Mouse (Mus musculus) kidney, embryonic 16.5 days (tissue): ENCODE measurements at regions not wholly inside any gene's neighbourhood (a gene's known extent, or its start where the extent isn't known, plus 50 kb on each side); places are given as distances from the start of the nearest gene placed in this dataset.

ENCODE experiments used
- ATAC-seq: fragments of 200-750 bp; cut with Nextera tagmentation; 2 replicates; pipeline ENCODE4 v1.8.0; 2017; ENCODE audit warnings: moderate TSS enrichment; ENCODE audit not compliant: low FRiP score, low TSS enrichment
- H3K27ac ChIP-seq: fragments of 300-500 bp; sonication (generic); 2 replicates; pipeline ENCODE4 v1.5.1; 2014; ENCODE audit warnings: low read length
- H3K27me3 ChIP-seq: fragments of 300-500 bp; sonication (generic); 2 replicates; pipeline ENCODE4 v1.6.1; 2014; ENCODE audit warnings: low read length, control low read depth, mixed read lengths; ENCODE audit not compliant: insufficient read depth
- H3K36me3 ChIP-seq: fragments of 300-500 bp; sonication (generic); 2 replicates; pipeline ENCODE4 v1.6.1; 2014; ENCODE audit warnings: low read length, control low read depth, mixed read lengths; ENCODE audit not compliant: insufficient read depth
- H3K4me1 ChIP-seq: fragments of 300-500 bp; sonication (generic); 2 replicates; pipeline ENCODE4 v1.6.1; 2014; ENCODE audit warnings: low read length, control low read depth, mixed read lengths; ENCODE audit not compliant: insufficient read depth
- H3K4me2 ChIP-seq: fragments of 300-500 bp; sonication (generic); replicated peaks from 2 replicates; pipeline ENCODE4 v1.6.1; 2014; ENCODE audit warnings: low read depth, low read length
- H3K4me3 ChIP-seq: fragments of 300-500 bp; sonication (generic); 2 replicates; pipeline ENCODE4 v1.5.1; 2014; ENCODE audit warnings: mild to moderate bottlenecking, low read length
- H3K9ac ChIP-seq: fragments of 300-500 bp; sonication (generic); replicated peaks from 2 replicates; pipeline ENCODE4 v1.6.1; 2014; ENCODE audit warnings: low read length
- H3K9me3 ChIP-seq: fragments of 300-500 bp; sonication (generic); 2 replicates; pipeline ENCODE4 v1.6.1; 2016; ENCODE audit warnings: low read length, control low read depth
- WGBS: fragments of 180-500 bp; shearing (Covaris S2); extraction: QIAGEN DNeasy Blood & Tissue Kit; methylation state at CpG from one replicate; pipeline ENCODE4 v1.1.7; 2014; 5-methylcytosine and 5-hydroxymethylcytosine counted together

DNA sequence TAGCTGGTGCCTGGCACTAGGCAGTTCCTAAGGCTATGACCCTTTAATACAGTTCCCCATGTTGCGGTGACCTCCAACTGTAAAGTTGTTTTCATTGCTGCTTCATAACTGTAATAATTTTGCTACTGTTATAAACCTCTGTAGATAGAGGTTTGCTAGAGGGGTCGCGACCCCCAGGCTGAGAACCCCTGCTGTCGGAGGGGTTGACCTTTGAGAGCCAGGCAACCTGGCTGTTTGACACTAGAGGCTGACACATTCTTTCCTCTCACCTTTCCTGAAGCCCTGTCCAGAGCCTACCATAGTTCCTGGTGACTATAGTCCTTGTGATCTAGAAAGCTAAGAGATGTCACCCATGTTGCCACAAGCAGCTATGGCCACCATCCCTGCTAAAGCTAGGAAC, 272.9 kb downstream of the Matn1 start:
- H3K9ac ChIP-seq, result no peak overlapping the region
- H3K27me3 ChIP-seq, result no peaks in the 10 kb centered on the region
- H3K4me3 ChIP-seq, result no peak overlapping the region
- no peak for ATAC-seq
- H3K27ac ChIP-seq, result no peak overlapping the region
- H3K4me2 ChIP-seq, result no peak overlapping the region
- no peaks in the 10 kb centered on the region for H3K9me3 ChIP-seq
- 80% methylated on average over 4 of the region's 4 CpGs for WGBS
- no peaks in the 10 kb centered on the region for H3K4me1 ChIP-seq
- no peaks in the 10 kb centered on the region for H3K36me3 ChIP-seq

DNA sequence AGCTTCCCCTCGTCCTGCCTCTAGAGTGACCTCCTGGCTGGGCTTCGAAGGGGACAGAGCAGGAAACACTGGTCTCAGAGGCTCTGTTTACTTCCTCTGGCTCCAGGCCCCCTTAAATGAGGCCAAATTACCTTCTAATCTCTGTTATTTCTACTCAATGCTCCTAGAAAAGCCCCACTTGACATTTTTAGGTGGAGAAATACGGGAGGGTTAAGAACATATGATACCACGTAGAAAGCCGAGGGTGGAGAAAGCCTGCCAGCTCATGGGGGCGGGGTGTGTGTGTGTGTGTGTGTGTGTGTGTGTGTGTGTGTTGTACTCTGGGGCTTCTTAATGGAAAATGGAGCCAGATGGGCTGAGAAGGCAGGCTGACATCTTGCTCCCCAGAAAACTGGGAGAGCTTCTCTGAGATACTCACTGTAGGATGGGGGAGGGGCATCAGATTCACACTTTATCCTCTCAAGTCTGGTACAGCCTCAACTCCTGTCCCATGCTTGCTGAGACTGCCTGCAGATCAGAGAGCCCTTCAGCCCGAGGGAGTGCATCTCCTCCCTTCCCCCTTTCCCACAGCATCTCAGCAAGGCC, 273.5 kb downstream of the Matn1 start:
- 19% methylated on average over 7 of the region's 7 CpGs for WGBS
- Histone ChIP-seq H3K27ac (no peak overlapping the region), H3K9ac (no peak overlapping the region), H3K27me3 (no peaks in the 10 kb centered on the region), H3K4me1 (no peaks in the 10 kb centered on the region), H3K4me2 (no peak overlapping the region), H3K9me3 (no peaks in the 10 kb centered on the region), H3K4me3 (no peak overlapping the region), H3K36me3 (no peaks in the 10 kb centered on the region)
- ATAC-seq, result no peak

DNA sequence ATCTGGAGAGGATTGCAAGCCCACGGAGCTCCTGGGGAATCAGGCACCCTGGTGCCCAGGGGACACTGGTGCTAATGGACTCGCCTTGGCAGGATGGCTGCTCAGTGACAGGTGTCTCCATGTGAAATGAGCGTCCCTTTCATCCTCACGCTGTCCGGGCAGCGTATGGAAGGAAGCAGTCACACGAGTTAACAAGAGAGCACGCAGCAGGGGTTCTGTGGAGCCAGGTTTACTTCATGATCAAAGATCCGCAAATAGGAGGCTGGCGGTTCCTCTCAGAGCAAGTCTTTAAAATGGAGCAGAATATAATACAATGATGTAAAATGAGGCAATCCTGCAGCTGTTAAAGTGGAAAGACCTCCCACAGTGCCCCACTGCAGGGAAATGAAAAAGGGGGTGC, 276.8 kb downstream of the Matn1 start:
- Histone ChIP-seq H3K9me3 (no peaks in the 10 kb centered on the region; the same call in 1 of the 2 replicates), H3K27me3 (no peaks in the 10 kb centered on the region), H3K9ac (no peak overlapping the region), H3K4me1 (no peaks in the 10 kb centered on the region), H3K36me3 (no peaks in the 10 kb centered on the region), H3K27ac (no peak overlapping the region), H3K4me3 (no peak overlapping the region), H3K4me2 (no peak overlapping the region)
- ATAC-seq, result no peak
- WGBS, result 85% methylated on average over 10 of the region's 10 CpGs

DNA sequence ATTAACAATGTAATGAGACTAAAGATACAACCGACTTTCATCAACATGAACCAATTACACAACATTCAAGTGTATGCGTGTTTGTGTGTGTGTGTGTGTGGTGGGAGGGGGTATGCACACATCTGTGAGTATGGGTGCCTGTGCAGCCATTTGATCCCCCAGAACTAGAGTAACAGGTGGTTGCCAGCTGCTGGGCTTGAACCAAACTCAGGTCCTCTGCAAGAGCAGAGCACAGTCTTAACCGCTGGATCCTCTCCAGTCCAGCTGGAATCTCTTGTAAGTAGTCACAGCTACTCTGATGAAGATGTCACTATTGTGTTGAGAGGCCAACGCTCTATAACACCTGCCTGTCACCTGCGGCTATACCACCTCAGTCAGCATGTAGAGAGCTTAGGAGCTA, 286.2 kb downstream of the Matn1 start:
- 89% methylated on average over 5 of the region's 5 CpGs for WGBS
- Histone ChIP-seq H3K27me3 (no peaks in the 10 kb centered on the region), H3K4me3 (no peak overlapping the region), H3K9ac (no peak overlapping the region), H3K4me1 (no peaks in the 10 kb centered on the region), H3K36me3 (no peaks in the 10 kb centered on the region), H3K4me2 (no peak overlapping the region), H3K9me3 (no peaks in the 10 kb centered on the region), H3K27ac (no peak overlapping the region)
- ATAC-seq, result no peak

DNA sequence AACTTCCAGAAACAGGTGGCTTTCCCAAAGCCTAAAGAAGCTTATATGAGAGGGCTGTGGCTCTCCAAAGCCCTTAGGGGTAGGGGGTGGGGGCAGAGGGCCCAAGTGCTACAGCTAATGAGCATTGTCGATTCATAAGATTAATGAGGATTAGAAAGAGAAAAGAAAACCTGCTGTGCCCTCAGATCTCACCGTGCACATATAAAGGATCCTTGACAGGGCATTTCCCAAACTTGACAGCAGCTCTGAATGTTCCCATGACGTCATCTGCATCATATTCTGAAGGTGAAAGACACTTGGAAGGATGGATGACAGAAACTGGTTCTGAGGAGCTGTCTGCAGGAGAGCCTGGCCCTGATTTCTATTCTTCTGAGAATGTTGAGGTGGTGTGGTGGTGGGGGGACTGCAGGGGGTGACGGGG, 292.4 kb downstream of the Matn1 start:
- 60% methylated on average over 4 of the region's 4 CpGs for WGBS
- H3K4me3 ChIP-seq, result no peak overlapping the region
- no peaks in the 10 kb centered on the region for H3K27me3 ChIP-seq
- no peak overlapping the region for H3K27ac ChIP-seq
- H3K9ac ChIP-seq, result no peak overlapping the region
- ATAC-seq, result no peak
- H3K4me1 ChIP-seq, result no peaks in the 10 kb centered on the region
- H3K4me2 ChIP-seq, result no peak overlapping the region
- H3K9me3 ChIP-seq, result no peaks in the 10 kb centered on the region
- H3K36me3 ChIP-seq, result no peaks in the 10 kb centered on the region

DNA sequence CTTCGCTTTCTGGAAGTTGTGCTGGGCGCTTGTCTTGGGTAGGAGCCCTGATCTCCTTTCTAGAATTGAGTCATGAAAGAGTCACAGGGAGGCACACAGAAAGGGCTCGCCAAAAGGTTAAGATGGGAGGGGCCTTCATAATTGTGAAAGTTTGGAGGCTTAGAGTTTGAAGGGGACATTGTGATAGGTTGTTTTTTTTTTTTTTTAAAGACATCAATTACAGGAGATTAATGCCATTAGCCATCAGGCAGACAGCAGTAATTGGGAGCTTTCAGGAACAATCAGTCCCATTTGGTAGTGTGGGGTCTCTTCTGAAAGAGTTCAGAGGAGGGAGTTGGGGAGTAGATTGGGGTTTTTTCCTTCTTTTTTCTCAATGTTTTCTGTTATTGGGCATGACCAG, 294.4 kb downstream of the Matn1 start:
- 80% methylated on average over 3 of the region's 3 CpGs for WGBS
- H3K27ac ChIP-seq, result no peak overlapping the region
- no peak for ATAC-seq
- no peaks in the 10 kb centered on the region for H3K27me3 ChIP-seq
- no peaks in the 10 kb centered on the region for H3K4me1 ChIP-seq
- H3K9ac ChIP-seq, result no peak overlapping the region
- no peaks in the 10 kb centered on the region for H3K9me3 ChIP-seq
- no peak overlapping the region for H3K4me3 ChIP-seq
- H3K4me2 ChIP-seq, result no peak overlapping the region
- H3K36me3 ChIP-seq, result no peaks in the 10 kb centered on the region

DNA sequence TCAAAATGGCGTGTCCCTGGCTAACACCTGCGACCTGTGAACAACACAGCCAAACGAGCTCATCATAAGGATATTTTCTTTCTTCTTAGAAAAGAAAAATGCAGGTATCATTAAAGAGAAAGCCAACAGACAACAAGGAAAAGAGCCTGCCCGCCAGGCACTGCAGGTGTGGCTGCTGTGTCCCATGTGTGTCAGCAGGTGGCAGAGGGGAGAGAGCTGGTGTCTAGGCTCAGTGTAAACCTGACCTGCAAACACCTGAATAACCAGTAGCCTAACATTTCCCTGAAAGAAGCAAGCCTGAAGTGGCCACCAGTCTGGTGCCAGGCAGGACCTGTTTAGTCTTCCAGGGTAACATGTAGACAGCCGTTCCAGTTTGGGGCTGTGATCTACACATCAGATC, 294.9 kb downstream of the Matn1 start:
- no peak overlapping the region for H3K4me2 ChIP-seq
- no peak overlapping the region for H3K4me3 ChIP-seq
- no peaks in the 10 kb centered on the region for H3K4me1 ChIP-seq
- H3K9me3 ChIP-seq, result no peaks in the 10 kb centered on the region
- H3K27ac ChIP-seq, result no peak overlapping the region
- H3K36me3 ChIP-seq, result no peaks in the 10 kb centered on the region
- no peaks in the 10 kb centered on the region for H3K27me3 ChIP-seq
- WGBS, result 78% methylated on average over 5 of the region's 5 CpGs
- no peak for ATAC-seq
- no peak overlapping the region for H3K9ac ChIP-seq

DNA sequence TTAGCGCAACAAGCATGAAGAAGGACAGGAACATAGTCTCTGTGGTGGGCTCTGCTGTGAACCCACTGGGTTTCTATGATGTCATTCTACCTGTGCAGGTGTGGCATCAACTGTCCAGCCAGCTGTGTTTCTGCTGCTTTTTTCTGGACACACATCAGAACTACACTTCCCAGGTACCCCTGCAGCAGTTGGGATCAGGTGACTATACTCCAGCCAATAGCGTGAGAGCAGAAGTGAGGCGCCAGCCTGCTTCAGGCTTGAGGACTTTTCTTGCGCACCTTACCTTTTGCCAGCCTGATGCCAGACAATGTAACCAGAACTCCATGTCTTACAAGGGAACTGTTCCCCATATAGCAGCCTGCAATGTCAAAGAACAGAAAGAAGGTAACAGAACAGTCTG, 296.3 kb downstream of the Matn1 start:
- Histone ChIP-seq H3K9me3 (no peaks in the 10 kb centered on the region), H3K36me3 (no peaks in the 10 kb centered on the region), H3K9ac (no peak overlapping the region), H3K4me1 (no peaks in the 10 kb centered on the region), H3K4me2 (no peak overlapping the region), H3K27me3 (no peaks in the 10 kb centered on the region), H3K27ac (no peak overlapping the region), H3K4me3 (no peak overlapping the region)
- ATAC-seq, result no peak
- WGBS, result 81% methylated on average over 4 of the region's 4 CpGs

DNA sequence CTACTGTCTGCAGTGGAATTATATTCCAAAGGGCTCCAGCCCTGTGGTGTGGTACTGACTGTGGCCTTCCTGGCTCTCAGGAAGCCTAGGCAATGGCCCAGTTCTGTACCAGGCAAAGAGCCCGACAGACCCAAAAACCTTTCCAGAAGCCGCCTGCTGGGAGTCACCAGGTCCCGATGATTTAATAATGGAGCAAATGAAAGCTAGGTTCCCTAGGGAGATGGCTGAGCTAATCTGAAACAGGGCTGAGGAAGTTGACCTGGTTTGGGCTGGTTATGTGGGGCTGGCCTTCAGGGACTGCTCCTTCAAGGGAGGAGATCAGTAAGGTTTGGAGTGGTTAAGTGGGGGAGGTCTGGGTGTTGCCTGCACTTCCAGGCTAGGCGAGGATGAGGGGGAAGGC, 298.1 kb downstream of the Matn1 start:
- no peak for ATAC-seq

DNA sequence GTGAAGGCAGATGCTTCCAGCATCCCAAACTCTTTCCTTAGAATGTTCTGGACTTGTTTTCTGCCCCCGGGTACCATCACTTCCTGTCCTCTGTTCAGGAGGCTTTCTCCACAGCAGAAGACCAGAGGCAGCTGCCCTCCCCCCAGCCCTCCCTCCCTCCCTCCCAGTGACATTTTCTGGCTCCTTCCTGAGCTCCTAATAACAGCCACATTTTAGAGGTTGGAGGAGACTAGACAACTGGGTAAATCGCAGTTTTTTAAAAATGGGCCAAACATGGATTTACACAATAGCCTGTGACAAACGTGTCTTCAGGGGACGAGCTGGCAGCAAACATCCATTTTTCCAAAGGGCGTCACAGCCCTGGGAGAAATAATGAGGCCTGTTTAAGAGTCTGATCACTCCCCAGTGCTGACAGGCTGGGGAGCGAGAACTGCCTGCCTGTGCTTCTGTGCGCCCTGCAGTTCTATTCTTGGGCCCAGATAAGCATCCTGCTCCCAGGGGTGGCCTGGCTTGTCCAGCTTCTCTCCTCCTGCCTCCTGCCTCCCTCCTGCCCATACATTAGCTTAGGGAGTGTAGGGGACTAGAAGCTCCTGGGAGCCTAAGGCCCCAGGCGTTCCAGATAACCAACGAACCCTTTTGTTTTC, 299.7 kb downstream of the Matn1 start:
- H3K4me2 ChIP-seq, result no peak overlapping the region
- no peaks in the 10 kb centered on the region for H3K4me1 ChIP-seq
- H3K27ac ChIP-seq, result no peak overlapping the region
- WGBS, result 41% methylated on average over 9 of the region's 9 CpGs
- ATAC-seq, result no peak
- no peak overlapping the region for H3K9ac ChIP-seq
- H3K36me3 ChIP-seq, result no peaks in the 10 kb centered on the region
- H3K9me3 ChIP-seq, result no peaks in the 10 kb centered on the region
- no peak overlapping the region for H3K4me3 ChIP-seq
- H3K27me3 ChIP-seq, result no peaks in the 10 kb centered on the region

More for the DNA sequence above, 298.1 kb downstream of the Matn1 start:
- Histone ChIP-seq H3K4me3 (no peak overlapping the region), H3K27ac (no peak overlapping the region), H3K4me2 (no peak overlapping the region), H3K9ac (no peak overlapping the region), H3K27me3 (no peaks in the 10 kb centered on the region), H3K9me3 (no peaks in the 10 kb centered on the region), H3K4me1 (no peaks in the 10 kb centered on the region), H3K36me3 (no peaks in the 10 kb centered on the region)
- WGBS, result 66% methylated on average over 4 of the region's 4 CpGs
